Mouse (Mus musculus) frontal cortex, postnatal 14 days (tissue): Measurements from ENCODE around the gene Strada.
"Not testable (repeated sequence)": the region's sequence is repeated elsewhere in the genome, so short reads cannot be mapped to it uniquely, and the experiment has no call there.

Experiments used
- DNase-seq, 2 experiments: peaks; one replicate each; pipeline ENCODE4 v3.0.0; 2022; ENCODE audit warnings: low spot score in 2 of 2

Gene Strada

DNA sequence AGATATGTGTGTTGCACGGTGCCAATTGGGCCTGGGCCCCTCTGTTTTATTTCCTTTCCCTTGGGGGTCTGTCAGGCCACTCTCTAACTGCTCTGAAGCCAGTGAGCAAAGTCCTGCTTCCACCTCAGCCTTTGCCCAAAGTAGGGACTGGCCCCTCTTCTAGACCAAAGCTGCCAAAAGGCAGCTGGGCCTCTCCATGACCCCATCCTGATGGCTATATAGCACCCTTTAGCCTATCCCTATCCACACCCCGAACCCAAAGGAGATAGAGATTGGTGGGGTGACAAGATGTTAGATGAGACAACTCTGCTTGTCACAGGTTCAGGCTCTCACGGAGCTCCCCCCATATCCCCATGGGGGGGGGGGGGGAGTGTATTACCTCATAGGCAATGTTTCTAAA is 46.2 kb downstream of the Strada start:
- no peak for DNase-seq

DNA sequence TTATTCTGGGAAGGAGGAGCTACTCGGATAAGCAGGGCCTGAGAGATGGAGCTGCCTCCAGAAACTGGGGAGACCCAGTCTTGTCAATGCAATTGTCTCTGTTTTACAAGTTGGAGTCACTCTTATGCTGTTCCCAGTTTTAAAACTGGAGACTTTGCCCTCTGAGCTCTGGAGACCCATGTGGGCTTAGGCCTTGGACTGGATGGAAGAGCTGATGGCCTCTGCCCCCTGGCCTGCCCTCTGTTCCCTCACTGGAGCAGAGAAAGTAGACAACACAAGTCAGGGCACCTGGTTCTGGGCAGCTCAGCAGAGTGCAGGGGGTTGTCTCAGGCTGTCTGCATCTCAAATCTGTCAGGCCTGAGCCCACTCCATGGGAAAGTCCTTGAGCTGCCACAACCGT is 47.2 kb downstream of the Strada start:
- no peak for DNase-seq

- no peak for DNase-seq
Observed at GRCm38 (mm10) chr11:106154091-106154490, 47.9 kb downstream of the Strada start.

DNA sequence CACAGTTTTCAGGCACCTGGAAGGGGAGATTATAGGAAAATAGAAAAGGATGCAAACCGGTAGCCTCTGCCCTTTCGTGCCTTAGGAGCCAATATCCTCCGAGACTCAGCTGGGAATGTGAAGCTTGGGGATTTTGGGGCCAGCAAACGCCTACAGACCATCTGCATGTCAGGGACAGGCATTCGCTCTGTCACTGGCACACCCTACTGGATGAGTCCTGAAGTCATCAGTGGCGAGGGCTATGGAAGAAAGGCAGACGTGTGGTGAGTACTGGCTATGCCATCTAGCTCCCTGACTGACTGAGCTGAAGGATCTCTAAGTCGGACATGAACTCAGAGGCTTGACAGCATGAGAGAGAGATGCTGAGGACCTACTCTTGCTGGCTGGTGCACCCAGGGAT is 49.8 kb downstream of the Strada start:
- DNase-seq: no peak

- DNase-seq: no peak
Observed at GRCm38 (mm10) chr11:106151219-106151618, 50.7 kb downstream of the Strada start.

- no peak for DNase-seq
Observed at GRCm38 (mm10) chr11:106134580-106135528, 67.1 kb downstream of the Strada start.

GRCm38 (mm10) chr11:106132516-106132915 is 69.5 kb downstream of the Strada start:
- DNase-seq: no peak

DNA sequence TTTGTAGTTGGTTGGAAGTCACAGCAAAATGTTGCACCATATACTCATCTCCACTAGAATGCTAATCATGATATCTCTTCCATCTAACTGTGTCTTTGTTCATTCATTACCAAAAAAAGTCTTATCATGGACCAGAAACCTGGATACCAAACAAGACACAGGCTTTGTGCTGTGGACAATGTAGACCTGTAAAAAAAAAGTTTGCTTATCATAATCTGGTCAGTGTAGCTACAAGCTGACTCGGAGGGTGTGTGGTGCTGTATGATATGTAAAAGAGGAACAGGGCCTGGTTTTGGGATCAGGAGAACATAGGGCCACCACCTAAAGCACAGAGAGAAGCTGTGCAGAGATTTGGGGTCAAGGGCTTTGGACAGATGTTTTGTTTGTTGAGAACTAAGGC is 72.5 kb downstream of the Strada start:
- DNase-seq: no peak

DNA sequence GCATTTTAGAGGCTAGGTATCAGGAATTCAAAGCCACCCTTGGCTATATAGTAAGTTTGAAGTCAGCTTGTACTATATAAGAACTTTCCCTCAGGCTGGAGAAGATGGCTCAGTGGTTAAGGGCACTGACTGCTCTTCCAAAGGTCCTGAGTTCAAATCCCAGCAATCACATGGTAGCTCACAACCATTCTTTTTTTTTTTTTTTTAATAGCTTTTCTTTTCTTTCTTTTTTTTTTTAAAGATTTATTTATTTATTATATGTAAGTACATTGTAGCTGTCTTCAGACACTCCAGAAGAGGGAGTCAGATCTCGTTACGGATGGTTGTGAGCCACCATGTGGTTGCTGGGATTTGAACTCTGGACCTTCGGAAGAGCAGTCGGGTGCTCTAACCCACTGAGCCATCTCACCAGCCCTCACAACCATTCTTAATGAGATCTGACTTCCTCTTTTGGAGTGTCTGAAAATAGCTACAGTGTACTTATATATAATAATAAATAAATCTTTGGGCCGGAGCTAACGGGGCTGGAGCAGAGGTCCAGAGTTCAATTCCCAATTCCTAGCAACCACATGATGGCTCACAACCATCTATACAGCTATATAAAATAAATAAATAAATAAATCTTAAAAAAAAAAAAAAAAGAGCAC is 75.1 kb downstream of the Strada start:
- not testable (repeated sequence) for DNase-seq

GRCm38 (mm10) chr11:106125827-106126226 is 76.1 kb downstream of the Strada start:
- DNase-seq: no peak

DNA sequence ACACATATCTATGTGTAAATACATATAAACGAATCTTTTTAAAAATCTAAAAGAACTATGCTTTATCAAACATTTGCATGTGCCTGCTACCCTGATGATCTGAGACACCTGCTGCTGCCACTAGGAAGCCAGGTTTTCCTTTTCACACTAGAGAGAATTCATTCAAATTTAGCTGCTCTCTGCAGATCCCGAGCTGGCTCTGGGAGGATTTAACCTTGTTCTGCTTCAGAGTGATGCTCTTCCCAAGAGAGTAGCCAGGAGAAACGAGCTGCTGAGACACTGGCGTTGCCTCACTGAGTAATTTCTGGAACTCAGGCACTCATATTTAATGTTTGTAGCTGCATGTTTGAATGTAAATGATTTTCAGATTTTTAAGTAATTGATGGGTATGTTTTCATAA is 77.2 kb downstream of the Strada start:
- no peak for DNase-seq

GRCm38 (mm10) chr11:106122736-106123135 is 79.2 kb downstream of the Strada start:
- DNase-seq: no peak

DNA sequence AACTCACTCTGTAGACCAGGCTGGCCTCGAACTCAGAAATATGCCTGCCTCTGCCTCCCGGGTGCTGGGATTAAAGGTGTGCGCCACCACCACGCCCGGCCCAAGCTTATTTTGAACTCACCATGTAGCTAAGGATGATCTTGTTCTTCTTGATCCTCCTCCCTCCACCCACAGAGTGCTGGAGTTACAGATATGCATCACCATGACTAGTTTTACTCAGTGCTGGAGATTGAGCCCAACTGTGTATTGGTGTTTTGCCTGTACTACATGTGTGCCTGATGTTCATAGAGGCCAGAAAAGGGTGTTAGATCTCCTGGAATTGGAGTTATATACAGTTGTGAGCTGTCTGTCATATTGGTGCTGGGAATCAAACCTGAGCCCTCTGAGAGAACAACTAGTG is 79.7 kb downstream of the Strada start:
- DNase-seq: no peak
